ENCODE assay signal across 21 mouse cellular contexts in the genomic region with DNA sequence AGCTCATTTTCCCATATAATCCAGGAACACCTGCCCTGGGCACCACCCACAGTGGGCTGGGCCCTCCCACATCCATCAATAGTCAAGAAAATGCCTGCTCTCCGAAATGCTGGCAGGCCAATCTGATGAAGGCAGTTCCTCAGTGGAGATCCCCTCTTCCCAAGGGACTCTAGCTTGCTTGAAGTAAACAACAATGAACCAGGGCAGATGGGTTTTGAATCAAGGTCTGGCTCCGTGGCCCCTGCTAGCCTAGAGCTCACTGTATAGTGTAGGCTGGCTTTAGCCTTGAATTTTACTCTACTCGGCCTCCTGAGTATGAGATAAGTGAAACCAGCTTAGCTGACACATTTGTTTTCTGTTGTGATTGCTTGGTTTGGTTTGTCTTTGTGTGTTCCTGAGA. TPM values are rescaled to one million over a fixed set of nuclear protein-coding genes. Genes with fewer than 3 reads are reported as not detected.
"Had no signal": no experiment of that assay in that cellular context is flagged by ENCODE, and none has a peak within 500 bp of the region (broad histone marks: within the 10 kb centered on the region; RNA-seq: fewer than 3 reads in every experiment).

No protein-coding gene starts in this region.

- H3K27me3 ChIP-seq: limb, embryonic 12.5 days; neural tube, embryonic 12.5 days had no signal

- H3K4me1 ChIP-seq: limb, embryonic 12.5 days; neural tube, embryonic 12.5 days had no signal

- H3K9me3 ChIP-seq: limb, embryonic 12.5 days; midbrain, embryonic 10.5 days; neural tube, embryonic 12.5 days had no signal

- H3K4me2 ChIP-seq: limb, embryonic 12.5 days; neural tube, embryonic 12.5 days had no signal

- H3K36me3 ChIP-seq: limb, embryonic 12.5 days; midbrain, embryonic 10.5 days; neural tube, embryonic 12.5 days had no signal

- H3K27ac ChIP-seq: kidney, postnatal 0 days; limb, embryonic 12.5 days; liver, embryonic 14.5 days; midbrain, embryonic 10.5 days; neural tube, embryonic 12.5 days had no signal

- H3K9ac ChIP-seq: limb, embryonic 12.5 days; liver, embryonic 14.5 days; neural tube, embryonic 12.5 days had no signal

- ATAC-seq: intestine, postnatal 0 days; lung, postnatal 0 days had no signal

- H3K4me3 ChIP-seq: limb, embryonic 12.5 days; midbrain, embryonic 10.5 days; myocyte; neural tube, embryonic 12.5 days had no signal

- DNase-seq: kidney, adult 9 months; kidney, postnatal 36 days; layer of hippocampus, adult 9-11 months; layer of hippocampus, postnatal 36 days; lung, adult 2 months; lung, postnatal 36 days; midbrain, embryonic 14.5 days; right cerebral cortex, postnatal 14 days had no signal

RNA-seq across cellular contexts. Expression of gene Fxyd4, which starts 45.1 kb away (rescaled TPM):
- total RNA-seq: layer of hippocampus, adult 18-20 months; layer of hippocampus, postnatal 36 days; left cerebral cortex, postnatal 36 days; liver, adult 2 months; megakaryocyte progenitor cell, adult 5-6 weeks; neutrophil, adult 5-6 weeks had no signal
- polyA plus RNA-seq: liver, embryonic 14.5 days had no signal
